Mouse (Mus musculus) A20 (cell line): ENCODE measurements around the gene Eef1g.

Experiments used
- DNase-seq: peaks from one replicate; pipeline ENCODE4 v3.0.0-alpha.2; 2011; ENCODE audit warnings: low read depth, low spot score

Eef1g gene

GRCm38 (mm10) chr19:8966590-8967372 is at the start of gene Eef1g:
Gene Eef1g (plus strand): TSS chr19:8967041.
- peak; percentile 99 for DNase-seq

DNA sequence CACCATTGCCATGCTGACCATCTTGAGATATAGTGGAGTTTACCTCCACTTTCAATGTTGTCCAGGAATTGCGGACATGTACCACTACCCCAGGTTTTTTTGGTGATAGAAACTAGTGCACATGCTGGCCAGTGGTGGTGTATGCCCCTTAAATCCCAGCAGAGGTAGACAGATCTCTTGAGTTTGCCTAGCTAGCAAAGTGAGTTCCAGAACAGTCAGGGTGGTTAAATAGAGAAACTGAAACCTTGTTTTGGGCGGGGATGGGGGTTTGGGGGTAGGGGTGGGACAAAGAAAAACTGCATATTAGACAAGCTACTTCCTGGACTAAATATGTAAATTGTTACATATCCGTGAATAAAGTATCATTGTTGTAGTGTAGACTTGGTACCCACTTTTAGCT is 47.8 kb upstream of the Eef1g start:
- DNase-seq = peak; percentile 77

DNA sequence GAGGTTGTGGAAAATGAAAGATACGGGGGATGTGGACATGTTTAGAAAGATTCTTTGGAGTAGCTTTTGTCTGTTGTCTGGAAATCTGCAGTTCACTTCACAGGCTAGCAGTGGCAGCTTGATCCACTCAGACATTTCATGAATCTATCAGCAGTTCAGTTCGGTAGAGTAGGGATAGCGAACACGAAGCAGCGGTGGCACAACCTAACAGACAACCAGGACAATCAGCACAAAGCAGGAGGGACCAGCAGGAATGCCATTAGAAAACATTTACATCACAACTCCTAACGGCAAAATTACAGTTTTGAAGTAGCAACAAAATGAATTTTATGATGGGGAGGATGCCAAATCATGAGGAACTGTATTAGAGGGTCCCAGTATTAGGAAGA is 47.2 kb upstream of the Eef1g start:
- DNase-seq = peak; percentile 57

DNA sequence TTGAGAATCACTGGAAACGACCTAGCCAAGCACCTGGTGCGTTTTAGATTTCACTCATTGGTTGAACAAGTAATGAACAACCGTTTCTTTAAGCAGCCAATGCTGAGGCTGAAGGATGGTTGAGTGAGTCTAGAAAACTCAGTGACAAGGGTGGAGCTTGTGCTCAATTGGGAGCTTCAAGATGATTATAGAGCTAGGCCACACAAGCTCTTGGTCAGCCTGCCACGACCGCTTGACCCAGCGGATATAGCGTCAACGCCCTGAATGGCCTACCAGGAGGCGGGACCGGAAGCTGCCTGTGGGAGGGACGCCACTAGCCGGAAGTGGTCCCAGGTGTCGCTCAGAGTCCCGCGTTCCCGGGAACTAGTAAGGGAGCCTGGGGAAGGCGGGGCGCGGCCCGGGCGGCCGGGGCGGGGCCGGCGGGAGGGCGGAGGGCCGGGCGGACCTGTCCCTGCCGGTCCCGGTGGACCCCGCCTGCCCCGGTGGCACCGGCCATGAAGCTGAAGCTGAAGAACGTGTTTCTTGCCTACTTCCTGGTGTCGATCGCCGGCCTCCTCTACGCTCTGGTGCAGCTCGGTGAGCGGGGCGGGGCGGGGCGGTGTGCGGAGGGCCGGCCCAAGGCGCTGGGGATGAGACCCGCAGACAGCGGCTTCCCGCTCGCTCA is 46.6 kb upstream of the Eef1g start, which contains the start of gene B3gat3:
Gene B3gat3 (plus strand): TSS at position 302 of the 664 bp plus-strand sequence.
- peak; percentile 96 for DNase-seq

- peak; percentile 68 for DNase-seq
Measured at GRCm38 (mm10) chr19:8920836-8921291, 46.0 kb upstream of the Eef1g start.

DNA sequence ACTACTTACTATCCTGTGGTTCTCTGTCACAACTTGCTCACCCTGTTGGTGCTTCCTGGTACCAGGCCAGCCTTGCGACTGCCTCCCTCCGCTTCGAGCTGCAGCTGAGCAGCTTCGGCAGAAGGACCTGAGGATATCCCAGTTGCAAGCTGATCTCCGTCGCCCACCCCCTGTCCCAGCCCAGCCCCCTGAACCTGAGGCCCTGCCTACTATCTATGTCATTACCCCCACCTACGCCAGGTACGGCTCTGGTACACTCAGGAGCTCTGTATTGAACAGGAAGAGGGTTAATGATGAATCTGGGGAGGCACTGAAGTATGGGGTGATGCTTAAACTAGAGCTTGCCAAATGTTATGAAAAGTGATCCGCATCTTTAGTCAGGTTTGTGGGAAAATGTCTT is 45.1 kb upstream of the Eef1g start:
- DNase-seq = no peak

DNA sequence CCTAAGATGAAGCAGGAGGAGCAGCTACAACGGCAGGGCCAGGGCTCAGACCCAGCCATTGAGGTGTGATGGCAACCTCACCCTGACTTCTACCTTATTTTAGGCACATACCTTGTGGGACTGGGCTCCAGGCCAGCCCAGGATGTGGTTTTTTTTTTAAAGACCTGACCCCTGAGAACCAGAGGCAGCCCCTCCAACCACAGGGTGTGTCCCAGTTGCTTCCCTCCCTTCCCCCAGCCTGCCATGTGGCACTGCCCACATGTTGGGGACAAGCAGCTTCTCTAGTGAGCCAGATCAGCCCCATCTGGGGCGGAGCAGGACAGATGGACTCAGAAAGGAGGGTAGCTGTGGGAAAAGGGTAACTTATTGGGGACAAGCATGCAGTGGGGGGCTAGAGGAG is 40.1 kb upstream of the Eef1g start:
- no peak for DNase-seq

DNA sequence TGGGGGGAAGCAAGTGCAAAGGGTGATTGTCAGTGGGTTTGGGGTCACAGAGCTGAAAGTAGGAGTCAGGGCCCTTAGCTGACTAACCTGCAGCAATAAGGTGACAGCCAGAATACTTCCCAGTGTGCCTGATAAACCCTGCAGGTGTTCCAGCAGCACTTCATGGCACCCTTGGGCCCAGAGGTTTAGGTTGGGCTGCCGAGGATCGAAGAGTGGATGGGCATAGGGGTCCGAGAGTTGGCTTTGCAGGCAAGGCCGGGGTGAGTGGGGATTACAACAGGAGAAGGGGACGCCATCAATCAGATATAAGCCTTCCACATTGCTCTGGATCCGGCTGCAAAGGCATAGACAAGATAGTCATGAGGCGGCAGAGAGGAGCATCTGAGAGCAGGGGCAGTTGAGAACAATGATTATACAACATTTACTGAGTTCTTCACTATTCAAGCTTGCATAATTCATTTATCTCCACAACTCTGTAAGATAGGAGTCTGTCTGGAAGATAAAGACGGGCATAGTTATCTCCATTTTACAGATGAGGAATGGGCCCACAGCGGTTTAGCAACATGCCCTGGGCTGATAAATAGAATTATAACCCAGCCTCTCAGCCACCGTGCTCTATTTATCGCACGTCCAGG is 38.8 kb upstream of the Eef1g start:
- no peak for DNase-seq

- no peak for DNase-seq
Measured at GRCm38 (mm10) chr19:8928689-8929223, 38.1 kb upstream of the Eef1g start.

DNA sequence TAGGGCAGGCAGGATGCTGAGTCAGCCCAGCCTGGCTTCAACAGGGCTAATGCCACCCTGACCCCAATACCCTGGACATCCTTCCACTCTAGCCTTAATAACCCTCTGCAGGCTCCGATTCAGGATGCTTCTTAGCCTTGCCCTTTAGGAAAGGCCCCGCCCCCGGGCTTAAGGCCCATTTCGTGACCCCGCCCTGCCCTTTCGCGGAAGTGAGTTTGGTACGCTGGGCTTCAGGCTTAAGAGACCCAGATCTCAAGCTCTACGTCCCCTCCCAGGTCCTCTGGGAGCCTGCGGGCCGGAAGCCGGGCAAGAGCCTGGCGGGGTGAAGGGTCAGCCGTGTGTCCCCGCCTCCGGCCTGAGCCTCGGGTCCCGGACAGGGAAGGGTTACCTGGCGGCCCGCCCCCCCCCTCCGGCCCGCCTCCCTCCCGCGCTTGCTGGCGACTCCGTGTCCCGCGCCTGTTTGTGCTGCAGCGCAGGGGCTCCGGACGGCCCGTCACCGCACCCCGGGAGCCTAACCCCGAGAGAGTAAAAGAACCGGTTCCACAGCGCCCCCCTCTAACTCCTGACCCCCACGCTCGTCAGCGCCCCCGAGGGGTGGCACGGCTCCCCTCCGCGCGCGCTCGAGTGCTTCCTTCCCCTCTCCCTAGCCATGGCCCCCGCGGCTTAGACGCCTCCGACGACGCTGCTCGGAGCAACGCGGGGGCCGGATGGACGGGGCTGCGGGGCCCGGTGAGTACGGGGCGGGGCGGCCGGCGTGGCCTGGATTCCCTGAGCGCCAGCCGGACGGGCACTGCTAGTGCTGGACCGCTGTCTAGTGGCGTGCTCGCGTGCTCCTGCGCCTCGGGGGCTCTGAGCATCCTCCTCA is 37.4 kb upstream of the Eef1g start, which contains the start of the genes Rom1 and Eml3:
Gene Rom1 (minus strand): TSS at position 133 of the 865 bp plus-strand sequence.
Gene Eml3 (plus strand): TSS at position 329 of the 865 bp plus-strand sequence.
- peak; percentile 89 for DNase-seq

- no peak for DNase-seq
Measured at GRCm38 (mm10) chr19:8930117-8930516, 36.7 kb upstream of the Eef1g start.

GRCm38 (mm10) chr19:8930771-8931170 is 36.1 kb upstream of the Eef1g start:
- no peak for DNase-seq

GRCm38 (mm10) chr19:8936736-8937135 is 30.1 kb upstream of the Eef1g start:
- no peak for DNase-seq

- no peak for DNase-seq
Measured at GRCm38 (mm10) chr19:8940526-8941133, 26.2 kb upstream of the Eef1g start.

DNA sequence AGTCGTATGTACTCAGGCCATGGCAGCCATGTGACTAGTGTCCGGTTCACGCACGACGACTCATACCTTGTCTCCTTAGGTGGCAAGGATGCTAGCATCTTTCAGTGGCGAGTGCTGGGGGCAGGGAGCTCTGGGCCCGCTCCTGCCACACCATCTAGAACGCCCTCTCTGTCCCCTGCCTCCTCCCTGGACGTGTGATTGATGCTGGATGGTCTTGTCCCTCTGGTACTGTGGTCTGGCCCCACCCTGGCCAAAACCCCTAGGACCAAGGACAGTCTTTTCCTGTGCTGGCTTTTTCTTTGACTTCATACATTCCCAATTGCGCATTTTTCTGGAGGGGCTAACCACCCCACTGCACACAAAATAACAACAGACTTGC is 25.7 kb upstream of the Eef1g start:
- DNase-seq = no peak

GRCm38 (mm10) chr19:8941515-8942217 is 25.2 kb upstream of the Eef1g start, which contains the start of gene Mta2:
Gene Mta2 (plus strand): TSS chr19:8941875.
- DNase-seq = peak; percentile 99

DNA sequence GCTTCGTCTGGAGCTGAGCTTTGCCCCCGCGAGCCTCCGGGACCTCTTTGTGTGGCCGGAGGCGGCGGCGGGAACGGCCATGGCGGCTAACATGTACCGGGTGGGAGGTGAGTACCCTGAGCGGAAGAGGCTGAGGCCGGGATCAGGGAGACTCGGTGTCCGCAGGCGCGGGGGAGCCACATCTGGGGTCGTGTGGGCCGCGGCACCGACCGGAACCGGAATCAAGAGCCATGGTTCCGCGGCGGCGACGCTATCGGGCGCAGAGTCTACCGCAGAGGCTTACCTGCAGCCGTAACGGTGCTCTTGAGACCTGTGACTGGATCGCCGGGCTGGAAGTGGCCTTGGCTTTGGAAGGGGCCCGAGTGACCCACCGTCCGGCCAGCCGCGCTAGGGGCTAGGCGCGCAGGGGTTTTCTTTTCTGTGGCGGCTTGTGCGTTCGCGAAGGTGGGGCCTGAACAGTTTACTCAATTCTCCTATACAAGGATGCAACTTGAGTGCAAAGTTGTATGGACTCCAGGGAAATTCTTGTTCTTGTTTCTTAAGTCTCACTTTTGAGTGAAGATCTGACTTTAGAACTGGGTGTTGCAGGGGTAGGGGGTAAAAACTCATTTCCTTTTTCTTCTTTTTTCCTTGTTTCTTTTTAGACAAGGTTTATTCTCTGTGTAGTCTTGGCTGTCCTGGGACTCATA is 24.4 kb upstream of the Eef1g start:
- DNase-seq = peak; percentile 80

GRCm38 (mm10) chr19:8943047-8943446 is 23.8 kb upstream of the Eef1g start:
- no peak for DNase-seq

DNA sequence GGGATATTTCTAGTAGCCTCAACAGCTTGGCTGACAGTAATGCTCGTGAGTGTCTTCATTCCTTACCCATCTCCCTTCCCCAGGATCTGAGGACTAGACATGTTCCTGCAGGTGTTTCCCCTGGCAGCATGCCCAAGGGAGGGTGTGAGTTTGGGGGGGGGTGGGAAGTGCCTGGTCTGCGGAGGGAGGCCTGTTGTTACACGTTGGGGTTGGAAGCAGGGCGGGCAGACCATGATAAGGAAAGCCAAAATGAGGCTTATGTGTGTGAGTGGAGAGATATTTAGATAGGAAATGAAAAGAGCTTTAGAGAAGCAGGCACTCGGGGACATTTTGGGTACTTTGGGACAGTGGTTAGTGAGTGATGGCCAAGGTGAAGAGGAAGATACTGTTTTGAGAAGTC is 22.8 kb upstream of the Eef1g start:
- no peak for DNase-seq
